Mouse (Mus musculus): ENCODE results near the gene Slc46a2. TPM values are rescaled to one million over a fixed set of nuclear protein-coding genes. Genes with fewer than 3 reads are reported as not detected.

The Slc46a2 gene
- polyA plus RNA-seq, 1 experiment from 2014 or later: not detected

DNA sequence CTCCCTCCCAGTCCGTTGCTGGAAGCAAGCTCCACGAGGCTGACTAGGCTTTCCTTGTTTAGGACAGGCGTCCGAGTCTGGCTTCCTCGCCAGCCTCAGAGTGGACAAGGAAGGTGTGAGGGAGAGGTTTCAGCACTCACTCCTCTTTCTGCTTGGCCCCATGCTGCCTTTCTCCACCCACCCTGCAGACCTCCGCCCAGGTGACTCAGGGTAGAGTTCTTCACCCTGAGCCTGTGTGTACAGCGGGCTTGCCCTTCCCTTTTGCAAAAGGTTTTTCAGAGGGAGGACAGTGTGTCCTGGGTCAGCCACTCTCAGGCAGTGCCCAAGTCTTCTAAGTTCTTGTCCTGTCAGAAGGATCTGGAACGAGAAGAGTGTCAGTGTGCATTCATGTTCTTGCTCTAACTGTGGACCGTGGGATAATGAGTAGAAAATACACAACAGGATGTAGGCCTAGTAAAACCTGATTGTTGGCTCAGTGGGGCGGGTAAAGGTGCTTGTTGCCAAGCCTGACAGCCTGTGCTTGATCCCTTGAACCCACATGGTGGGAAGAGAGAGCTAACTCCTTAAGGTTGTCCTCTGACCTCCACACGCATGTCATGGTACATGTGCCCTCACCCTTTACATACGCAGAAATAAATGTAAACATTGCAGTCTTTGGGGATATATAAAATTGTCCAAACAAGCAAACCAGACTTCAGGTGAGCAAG is 16.9 kb downstream of the Slc46a2 start:
- DNase-seq (ENCODE audit: low spot score) (no peak), ATAC-seq (replicated peaks; ENCODE audit: insufficient number of reproducible peaks, low FRiP score, low TSS enrichment, low read depth) (no peak)
- no peaks in the 10 kb centered on the region for H3K36me3 ChIP-seq (replicated peaks; ENCODE audit: control insufficient read depth, insufficient read depth, low read depth, low read length)
- no peak overlapping the region for H3K4me3 ChIP-seq (ENCODE audit: low read depth, low read length)
- no peaks in the 10 kb centered on the region for H3K27me3 ChIP-seq (ENCODE audit: control insufficient read depth, insufficient read depth, low read length)
- H3K9ac ChIP-seq (replicated peaks; ENCODE audit: low read length): no peak overlapping the region
- 79% methylated on average over 12 of the region's 12 CpGs for WGBS
- no peak overlapping the region for H3K27ac ChIP-seq (replicated peaks; ENCODE audit: low read depth, low read length)
- no peaks in the 10 kb centered on the region for H3K9me3 ChIP-seq (replicated peaks; ENCODE audit: control insufficient read depth, low read length)
- H3K4me2 ChIP-seq (ENCODE audit: low read depth, low read length): no peak overlapping the region
- H3K4me1 ChIP-seq (ENCODE audit: control insufficient read depth, insufficient read depth, low read length): no peaks in the 10 kb centered on the region

DNA sequence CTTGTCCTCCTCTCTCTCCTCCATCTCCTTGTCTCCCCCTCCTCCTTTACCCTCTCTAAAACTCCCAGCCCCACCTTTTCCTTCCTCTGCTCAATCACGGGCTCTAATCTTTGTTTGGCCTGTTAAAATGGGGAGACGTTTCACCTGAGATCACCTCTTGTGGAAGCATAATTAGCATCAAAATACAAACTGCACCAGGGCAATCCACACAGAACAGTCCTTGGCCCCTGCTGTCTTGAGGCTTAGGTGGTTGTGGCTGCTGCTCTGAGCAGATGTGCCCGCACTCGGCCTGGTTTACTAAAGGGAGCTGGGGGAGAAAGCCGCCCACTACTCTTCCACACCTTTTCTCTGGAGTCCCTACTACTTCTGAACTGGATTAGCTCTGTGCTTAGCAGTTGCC is 18.9 kb downstream of the Slc46a2 start:
- WGBS: 73% methylated on average over 5 of the region's 5 CpGs
- no peaks in the 10 kb centered on the region for H3K36me3 ChIP-seq (replicated peaks; ENCODE audit: control insufficient read depth, insufficient read depth, low read depth, low read length)
- no peak overlapping the region for H3K9ac ChIP-seq (replicated peaks; ENCODE audit: low read length)
- no peaks in the 10 kb centered on the region for H3K9me3 ChIP-seq (replicated peaks; ENCODE audit: control insufficient read depth, low read length)
- ATAC-seq (replicated peaks; ENCODE audit: insufficient number of reproducible peaks, low FRiP score, low TSS enrichment, low read depth) (no peak), DNase-seq (ENCODE audit: low spot score) (no peak)
- H3K27ac ChIP-seq (replicated peaks; ENCODE audit: low read depth, low read length): no peak overlapping the region
- H3K27me3 ChIP-seq (ENCODE audit: control insufficient read depth, insufficient read depth, low read length): no peaks in the 10 kb centered on the region
- no peaks in the 10 kb centered on the region for H3K4me1 ChIP-seq (ENCODE audit: control insufficient read depth, insufficient read depth, low read length)
- H3K4me3 ChIP-seq (ENCODE audit: low read depth, low read length): no peak overlapping the region
- no peak overlapping the region for H3K4me2 ChIP-seq (ENCODE audit: low read depth, low read length)

DNA sequence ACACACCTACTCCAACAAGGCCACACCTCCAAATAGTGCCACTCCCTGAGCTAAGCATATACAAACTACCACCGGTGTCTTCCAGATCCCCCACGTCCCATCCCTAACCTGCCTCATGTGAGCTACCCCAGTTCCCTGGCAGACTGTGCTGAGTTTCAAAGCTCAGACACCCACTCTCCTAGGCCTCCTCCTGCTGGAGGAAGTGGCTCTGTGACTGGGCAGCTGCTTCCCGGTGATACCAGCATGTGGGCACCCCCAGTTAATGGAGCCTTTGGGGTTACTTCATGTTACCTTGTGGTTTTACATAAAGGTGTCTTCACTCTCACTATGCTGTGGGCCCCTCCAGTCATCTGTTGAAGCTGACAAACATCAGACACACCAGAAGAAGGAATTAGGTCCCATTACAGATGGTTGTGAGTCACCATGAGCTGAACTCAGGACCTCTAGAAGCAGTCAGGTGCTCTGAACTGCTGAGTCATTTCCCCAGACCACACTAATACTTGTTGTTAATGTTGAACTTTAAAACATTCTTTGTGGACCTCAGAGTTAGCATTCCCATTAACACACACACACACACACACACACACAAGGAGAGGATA is 19.8 kb downstream of the Slc46a2 start:
- no peaks in the 10 kb centered on the region for H3K27me3 ChIP-seq (ENCODE audit: control insufficient read depth, insufficient read depth, low read length)
- no peak overlapping the region for H3K4me2 ChIP-seq (ENCODE audit: low read depth, low read length)
- H3K4me3 ChIP-seq (ENCODE audit: low read depth, low read length): no peak overlapping the region
- H3K9me3 ChIP-seq (replicated peaks; ENCODE audit: control insufficient read depth, low read length): no peaks in the 10 kb centered on the region
- H3K9ac ChIP-seq (replicated peaks; ENCODE audit: low read length): no peak overlapping the region
- H3K36me3 ChIP-seq (replicated peaks; ENCODE audit: control insufficient read depth, insufficient read depth, low read depth, low read length): no peaks in the 10 kb centered on the region
- no peak for ATAC-seq (replicated peaks; ENCODE audit: insufficient number of reproducible peaks, low FRiP score, low TSS enrichment, low read depth)
- no peaks in the 10 kb centered on the region for H3K4me1 ChIP-seq (ENCODE audit: control insufficient read depth, insufficient read depth, low read length)
- no peak overlapping the region for H3K27ac ChIP-seq (replicated peaks; ENCODE audit: low read depth, low read length)
- no peak for DNase-seq (ENCODE audit: low spot score)
- WGBS: 95% methylated on average over 3 of the region's 3 CpGs

- ATAC-seq (replicated peaks; ENCODE audit: insufficient number of reproducible peaks, low FRiP score, low TSS enrichment, low read depth): no peak
- Histone ChIP-seq H3K4me3 (ENCODE audit: low read depth, low read length) (no peak overlapping the region), H3K9me3 (replicated peaks; ENCODE audit: control insufficient read depth, low read length) (no peaks in the 10 kb centered on the region), H3K27ac (replicated peaks; ENCODE audit: low read depth, low read length) (no peak overlapping the region), H3K4me1 (ENCODE audit: control insufficient read depth, insufficient read depth, low read length) (no peaks in the 10 kb centered on the region), H3K27me3 (ENCODE audit: control insufficient read depth, insufficient read depth, low read length) (no peaks in the 10 kb centered on the region), H3K4me2 (ENCODE audit: low read depth, low read length) (no peak overlapping the region), H3K9ac (replicated peaks; ENCODE audit: low read length) (no peak overlapping the region), H3K36me3 (replicated peaks; ENCODE audit: control insufficient read depth, insufficient read depth, low read depth, low read length) (no peaks in the 10 kb centered on the region)
- no peak for DNase-seq (ENCODE audit: low spot score)
- WGBS: 93% methylated on average over 8 of the region's 8 CpGs
Measured at GRCm38 (mm10) chr4:59894415-59894814, 20.4 kb downstream of the Slc46a2 start.

DNA sequence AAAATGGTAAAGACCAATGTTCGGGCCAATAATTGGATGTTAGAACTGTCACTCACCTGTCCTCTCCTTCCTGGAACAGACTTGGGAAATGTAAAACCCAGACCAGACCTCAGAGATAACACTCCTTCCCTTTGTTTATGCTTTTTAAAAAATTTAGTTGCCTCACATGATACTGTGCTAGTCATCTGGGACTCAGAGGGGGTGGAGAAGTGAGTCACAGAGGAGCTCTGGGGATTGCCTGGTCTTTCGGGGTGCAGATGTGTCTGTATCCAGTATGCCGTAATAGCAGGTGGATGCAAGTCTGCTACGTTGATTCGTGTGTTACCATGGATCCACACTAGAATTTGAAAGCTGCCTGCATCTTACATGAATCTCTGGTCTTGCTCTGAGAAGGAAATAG is 22.1 kb downstream of the Slc46a2 start:
- WGBS: 86% methylated on average over 5 of the region's 5 CpGs

GRCm38 (mm10) chr4:59891723-59892416 is 23.0 kb downstream of the Slc46a2 start:
- Histone ChIP-seq H3K36me3 (replicated peaks; ENCODE audit: control insufficient read depth, insufficient read depth, low read depth, low read length) (no peaks in the 10 kb centered on the region), H3K27me3 (ENCODE audit: control insufficient read depth, insufficient read depth, low read length) (no peaks in the 10 kb centered on the region), H3K27ac (replicated peaks; ENCODE audit: low read depth, low read length) (no peak overlapping the region), H3K4me3 (ENCODE audit: low read depth, low read length) (no peak overlapping the region), H3K9me3 (replicated peaks; ENCODE audit: control insufficient read depth, low read length) (no peaks in the 10 kb centered on the region), H3K4me2 (ENCODE audit: low read depth, low read length) (no peak overlapping the region), H3K4me1 (ENCODE audit: control insufficient read depth, insufficient read depth, low read length) (no peaks in the 10 kb centered on the region), H3K9ac (replicated peaks; ENCODE audit: low read length) (no peak overlapping the region)
- no peak for DNase-seq (ENCODE audit: low spot score)
- no peak for ATAC-seq (replicated peaks; ENCODE audit: insufficient number of reproducible peaks, low FRiP score, low TSS enrichment, low read depth)
- WGBS: 90% methylated on average over 10 of the region's 10 CpGs

More for the DNA sequence above, 22.1 kb downstream of the Slc46a2 start:
- Histone ChIP-seq H3K4me2 (ENCODE audit: low read depth, low read length) (no peak overlapping the region), H3K4me1 (ENCODE audit: control insufficient read depth, insufficient read depth, low read length) (no peaks in the 10 kb centered on the region), H3K27me3 (ENCODE audit: control insufficient read depth, insufficient read depth, low read length) (no peaks in the 10 kb centered on the region), H3K9me3 (replicated peaks; ENCODE audit: control insufficient read depth, low read length) (no peaks in the 10 kb centered on the region), H3K9ac (replicated peaks; ENCODE audit: low read length) (no peak overlapping the region), H3K27ac (replicated peaks; ENCODE audit: low read depth, low read length) (no peak overlapping the region), H3K4me3 (ENCODE audit: low read depth, low read length) (no peak overlapping the region), H3K36me3 (replicated peaks; ENCODE audit: control insufficient read depth, insufficient read depth, low read depth, low read length) (no peaks in the 10 kb centered on the region)
- no peak for DNase-seq (ENCODE audit: low spot score)
- no peak for ATAC-seq (replicated peaks; ENCODE audit: insufficient number of reproducible peaks, low FRiP score, low TSS enrichment, low read depth)

GRCm38 (mm10) chr4:59890086-59890600 is 24.7 kb downstream of the Slc46a2 start:
- no peak for DNase-seq (ENCODE audit: low spot score)
- H3K27me3 ChIP-seq (ENCODE audit: control insufficient read depth, insufficient read depth, low read length): no peaks in the 10 kb centered on the region
- WGBS: 84% methylated on average over 6 of the region's 6 CpGs
- ATAC-seq (replicated peaks; ENCODE audit: insufficient number of reproducible peaks, low FRiP score, low TSS enrichment, low read depth): 0 out of 2 replicates have a peak, but pooled peaks have one; percentile 20
- H3K36me3 ChIP-seq (replicated peaks; ENCODE audit: control insufficient read depth, insufficient read depth, low read depth, low read length): no peaks in the 10 kb centered on the region
- no peaks in the 10 kb centered on the region for H3K4me1 ChIP-seq (ENCODE audit: control insufficient read depth, insufficient read depth, low read length)
- H3K4me2 ChIP-seq (ENCODE audit: low read depth, low read length): no peak overlapping the region
- no peaks in the 10 kb centered on the region for H3K9me3 ChIP-seq (replicated peaks; ENCODE audit: control insufficient read depth, low read length)
- H3K27ac ChIP-seq (replicated peaks; ENCODE audit: low read depth, low read length): no peak overlapping the region
- H3K4me3 ChIP-seq (ENCODE audit: low read depth, low read length): no peak overlapping the region
- no peak overlapping the region for H3K9ac ChIP-seq (replicated peaks; ENCODE audit: low read length)

- Histone ChIP-seq H3K27ac (replicated peaks; ENCODE audit: low read depth, low read length) (no peak overlapping the region), H3K9ac (replicated peaks; ENCODE audit: low read length) (no peak overlapping the region), H3K36me3 (replicated peaks; ENCODE audit: control insufficient read depth, insufficient read depth, low read depth, low read length) (no peaks in the 10 kb centered on the region), H3K9me3 (replicated peaks; ENCODE audit: control insufficient read depth, low read length) (no peaks in the 10 kb centered on the region), H3K4me1 (ENCODE audit: control insufficient read depth, insufficient read depth, low read length) (no peaks in the 10 kb centered on the region), H3K4me2 (ENCODE audit: low read depth, low read length) (no peak overlapping the region), H3K27me3 (ENCODE audit: control insufficient read depth, insufficient read depth, low read length) (no peaks in the 10 kb centered on the region), H3K4me3 (ENCODE audit: low read depth, low read length) (no peak overlapping the region)
- WGBS: 88% methylated on average over 5 of the region's 5 CpGs
- no peak for DNase-seq (ENCODE audit: low spot score)
- ATAC-seq (replicated peaks; ENCODE audit: insufficient number of reproducible peaks, low FRiP score, low TSS enrichment, low read depth): no peak
Measured at GRCm38 (mm10) chr4:59888014-59888413, 26.8 kb downstream of the Slc46a2 start.

Measured in embryonic facial prominence, embryonic 11.5 days (tissue).